Mouse (Mus musculus) heart, embryonic 15.5 days (tissue): ENCODE measurements at regions not wholly inside any gene's neighbourhood (a gene's known extent, or its start where the extent isn't known, plus 50 kb on each side); places are given as distances from the start of the nearest gene placed in this dataset.
A peak's percentile ranks its signal among the peaks of the same experiment; 100 is the strongest.

Source experiments
- ATAC-seq: fragments of 200-750 bp; cut with Nextera tagmentation; replicated peaks from 2 replicates; pipeline ENCODE4 v1.8.0; 2017; ENCODE audit warnings: low read depth, moderate TSS enrichment; ENCODE audit not compliant: insufficient number of reproducible peaks, insufficient read depth, low FRiP score
- H3K27ac ChIP-seq: fragments of 300-500 bp; sonication (generic); 2 replicates; pipeline ENCODE4 v1.5.1; 2015; ENCODE audit warnings: mild to moderate bottlenecking, inconsistent platforms
- H3K27me3 ChIP-seq: fragments of 300-500 bp; sonication (generic); 2 replicates; pipeline ENCODE4 v1.6.1; 2015; ENCODE audit warnings: inconsistent platforms
- H3K36me3 ChIP-seq: fragments of 300-500 bp; sonication (generic); 2 replicates; pipeline ENCODE4 v1.6.1; 2015; ENCODE audit warnings: mild to moderate bottlenecking, inconsistent platforms
- H3K4me1 ChIP-seq: fragments of 300-500 bp; sonication (generic); replicated peaks from 2 replicates; pipeline ENCODE4 v1.6.1; 2015; ENCODE audit warnings: inconsistent platforms
- H3K4me2 ChIP-seq: fragments of 300-500 bp; sonication (generic); 2 replicates; pipeline ENCODE4 v1.6.1; 2015; ENCODE audit warnings: inconsistent platforms, mild to moderate bottlenecking, moderate library complexity
- H3K4me3 ChIP-seq: fragments of 300-500 bp; sonication (generic); 2 replicates; pipeline ENCODE4 v1.5.1; 2015; ENCODE audit warnings: mild to moderate bottlenecking, inconsistent platforms
- H3K9ac ChIP-seq: fragments of 300-500 bp; sonication (generic); 2 replicates; pipeline ENCODE4 v1.6.1; 2015; ENCODE audit warnings: mild to moderate bottlenecking, inconsistent platforms
- H3K9me3 ChIP-seq: fragments of 300-500 bp; sonication (generic); replicated peaks from 2 replicates; pipeline ENCODE4 v1.6.1; 2016; ENCODE audit warnings: inconsistent platforms
- WGBS: fragments of 180-500 bp; shearing (Covaris S2); methylation state at CpG from one replicate; pipeline ENCODE4 v1.1.7; 2015; ENCODE audit warnings: mixed read lengths; 5-methylcytosine and 5-hydroxymethylcytosine counted together

- WGBS, result 12% methylated on average over 23 of the region's 23 CpGs
- H3K9ac ChIP-seq, result peak overlapping the region; percentile 50
- peaks cover 14% of the 10 kb centered on the region for H3K4me1 ChIP-seq
- H3K27ac ChIP-seq, result 0 out of 2 replicates have a peak overlapping the region, but pooled peaks have one; percentile 15
- H3K36me3 ChIP-seq, result no peaks in the 10 kb centered on the region
- H3K27me3 ChIP-seq, result no peaks in the 10 kb centered on the region
- peak overlapping the region; percentile 45 for H3K4me3 ChIP-seq
- no peaks in the 10 kb centered on the region for H3K9me3 ChIP-seq
- H3K4me2 ChIP-seq, result peak overlapping the region; percentile 80
- no peak for ATAC-seq
These were observed 144.9 kb downstream of the Cd24a start for GRCm38 (mm10) chr10:43722711-43723614.

GRCm38 (mm10) chr10:43723615-43723937, 145.5 kb downstream of the Cd24a start:
- Histone ChIP-seq H3K27ac (0 out of 2 replicates have a peak overlapping the region, but pooled peaks have one; percentile 15), H3K36me3 (no peaks in the 10 kb centered on the region), H3K4me2 (peak overlapping the region; percentile 80), H3K9ac (peak overlapping the region; percentile 50), H3K4me1 (peaks cover 14% of the 10 kb centered on the region), H3K4me3 (peak overlapping the region; percentile 45), H3K27me3 (no peaks in the 10 kb centered on the region), H3K9me3 (no peaks in the 10 kb centered on the region)
- WGBS, result 3% methylated on average over 12 of the region's 12 CpGs
- no peak for ATAC-seq

DNA sequence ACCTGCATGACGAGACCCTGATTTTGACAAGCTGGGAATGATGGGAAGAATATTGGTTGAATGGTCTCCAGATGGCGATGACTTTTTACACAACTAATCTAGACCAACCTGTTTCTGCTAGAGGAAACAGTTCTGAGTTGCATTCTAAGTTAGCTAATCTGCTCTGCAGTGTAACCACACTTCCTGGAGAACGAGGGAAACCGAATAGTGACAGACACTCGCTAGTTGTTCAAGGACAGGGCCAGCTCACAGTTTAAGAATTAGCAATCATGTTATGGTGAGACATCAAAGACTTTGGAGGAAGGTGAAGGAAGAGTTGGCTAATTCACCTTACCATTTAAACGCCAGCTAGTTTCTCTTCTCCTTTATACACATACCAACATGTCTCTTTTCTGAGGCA, 149.7 kb downstream of the Cd24a start:
- no peak for ATAC-seq

GRCm38 (mm10) chr10:43729184-43729583, 151.1 kb downstream of the Cd24a start:
- H3K27me3 ChIP-seq, result no peaks in the 10 kb centered on the region
- no peak overlapping the region for H3K4me3 ChIP-seq
- H3K4me1 ChIP-seq, result no peaks in the 10 kb centered on the region
- H3K4me2 ChIP-seq, result no peak overlapping the region
- H3K27ac ChIP-seq, result no peak overlapping the region
- no peak overlapping the region for H3K9ac ChIP-seq
- no peak for ATAC-seq
- no peaks in the 10 kb centered on the region for H3K36me3 ChIP-seq
- WGBS, result 59% methylated on average over 3 of the region's 3 CpGs
- no peaks in the 10 kb centered on the region for H3K9me3 ChIP-seq

More for the DNA sequence above, 149.7 kb downstream of the Cd24a start:
- Histone ChIP-seq H3K4me1 (peaks cover 12% of the 10 kb centered on the region), H3K27me3 (no peaks in the 10 kb centered on the region), H3K9ac (no peak overlapping the region), H3K36me3 (no peaks in the 10 kb centered on the region), H3K4me3 (no peak overlapping the region), H3K4me2 (no peak overlapping the region), H3K27ac (no peak overlapping the region), H3K9me3 (no peaks in the 10 kb centered on the region)
- 75% methylated on average over 6 of the region's 6 CpGs for WGBS

- ATAC-seq, result no peak
- no peak overlapping the region for H3K9ac ChIP-seq
- no peak overlapping the region for H3K27ac ChIP-seq
- no peaks in the 10 kb centered on the region for H3K4me1 ChIP-seq
- no peak overlapping the region for H3K4me2 ChIP-seq
- no peaks in the 10 kb centered on the region for H3K36me3 ChIP-seq
- H3K27me3 ChIP-seq, result no peaks in the 10 kb centered on the region
- 77% methylated on average over 13 of the region's 13 CpGs for WGBS
- no peak overlapping the region for H3K4me3 ChIP-seq
- H3K9me3 ChIP-seq, result no peaks in the 10 kb centered on the region
These were observed 155.7 kb downstream of the Cd24a start for GRCm38 (mm10) chr10:43733618-43734415.

DNA sequence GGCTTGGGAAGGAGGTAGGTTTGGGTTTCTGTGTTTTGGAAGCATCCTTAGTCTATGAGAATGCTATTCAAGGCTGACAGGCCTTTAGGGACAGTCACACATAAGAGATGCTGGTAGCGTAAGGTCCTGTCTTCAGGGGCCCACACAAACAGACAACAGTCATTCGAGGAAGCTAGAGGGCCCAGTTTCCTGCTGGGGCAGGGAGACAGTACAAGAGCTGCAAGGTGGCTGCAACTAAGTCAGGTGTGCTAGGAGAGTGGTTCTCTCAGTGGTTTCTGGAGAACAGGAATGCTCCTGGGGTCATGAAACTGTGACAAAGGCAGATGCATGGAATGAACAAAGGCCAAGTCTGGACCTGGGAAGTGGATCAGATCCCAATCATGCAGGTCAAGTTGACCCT, 161.1 kb downstream of the Cd24a start:
- no peak for ATAC-seq
- peak overlapping the region; percentile 66; the same call in 1 of the 2 replicates for H3K27ac ChIP-seq
- no peak overlapping the region for H3K9ac ChIP-seq
- no peak overlapping the region for H3K4me3 ChIP-seq
- no peaks in the 10 kb centered on the region for H3K9me3 ChIP-seq
- WGBS, result 70% methylated on average over 2 of the region's 2 CpGs
- no peaks in the 10 kb centered on the region for H3K36me3 ChIP-seq
- H3K27me3 ChIP-seq, result no peaks in the 10 kb centered on the region
- peaks cover 35% of the 10 kb centered on the region for H3K4me1 ChIP-seq
- H3K4me2 ChIP-seq, result no peak overlapping the region

GRCm38 (mm10) chr10:43739718-43740117, 161.6 kb downstream of the Cd24a start:
- no peak overlapping the region for H3K4me3 ChIP-seq
- H3K36me3 ChIP-seq, result no peaks in the 10 kb centered on the region
- H3K9ac ChIP-seq, result no peak overlapping the region
- peak overlapping the region; percentile 66 for H3K27ac ChIP-seq
- peak; percentile 61; the same call in 1 of the 2 replicates for ATAC-seq
- peaks cover 35% of the 10 kb centered on the region for H3K4me1 ChIP-seq
- H3K9me3 ChIP-seq, result no peaks in the 10 kb centered on the region
- 0 out of 2 replicates have a peak overlapping the region, but pooled peaks have one; percentile 27 for H3K4me2 ChIP-seq
- no peaks in the 10 kb centered on the region for H3K27me3 ChIP-seq
- 26% methylated on average over 8 of the region's 8 CpGs for WGBS

- Histone ChIP-seq H3K27ac (peak overlapping the region; percentile 66), H3K4me1 (peaks cover 35% of the 10 kb centered on the region), H3K4me2 (peak overlapping the region; percentile 27; the same call in 1 of the 2 replicates), H3K27me3 (no peaks in the 10 kb centered on the region), H3K9me3 (no peaks in the 10 kb centered on the region), H3K36me3 (no peaks in the 10 kb centered on the region), H3K4me3 (no peak overlapping the region), H3K9ac (no peak overlapping the region)
- no peak for ATAC-seq
- WGBS, result 30% methylated on average over 13 of the region's 13 CpGs
These were observed 161.2 kb downstream of the Qrsl1 start for GRCm38 (mm10) chr10:43740204-43740865.

GRCm38 (mm10) chr10:43741361-43742084, 160.0 kb downstream of the Qrsl1 start:
- H3K27ac ChIP-seq, result no peak overlapping the region
- no peak for ATAC-seq

GRCm38 (mm10) chr10:43742085-43743054, 159.2 kb downstream of the Qrsl1 start:
- H3K27ac ChIP-seq, result no peak overlapping the region
- no peak; the same call in 1 of the 2 replicates for ATAC-seq
- peak overlapping the region; percentile 7; the same call in 1 of the 2 replicates for H3K4me3 ChIP-seq
- WGBS, result 20% methylated on average over 15 of the region's 15 CpGs
- H3K4me2 ChIP-seq, result peak overlapping the region; percentile 48
- H3K27me3 ChIP-seq, result no peaks in the 10 kb centered on the region
- no peaks in the 10 kb centered on the region for H3K36me3 ChIP-seq
- H3K9me3 ChIP-seq, result no peaks in the 10 kb centered on the region
- no peak overlapping the region for H3K9ac ChIP-seq
- peaks cover 35% of the 10 kb centered on the region for H3K4me1 ChIP-seq

More at GRCm38 (mm10) chr10:43741361-43742084, 160.0 kb downstream of the Qrsl1 start:
- 40% methylated on average over 18 of the region's 18 CpGs for WGBS
- Histone ChIP-seq H3K4me3 (no peak overlapping the region), H3K9me3 (no peaks in the 10 kb centered on the region), H3K9ac (no peak overlapping the region), H3K4me1 (peaks cover 35% of the 10 kb centered on the region), H3K4me2 (0 out of 2 replicates have a peak overlapping the region, but pooled peaks have one; percentile 15), H3K27me3 (no peaks in the 10 kb centered on the region), H3K36me3 (no peaks in the 10 kb centered on the region)
